Mouse (Mus musculus) brain, embryonic 14.5 days (tissue): Measurements from ENCODE around the gene Apoc2.

ENCODE experiments used
- CTCF ChIP-seq: fragments of 200-500 bp; IDR thresholded peaks from 2 replicates; pipeline ENCODE4 v1.5.1; 2012; ENCODE audit warnings: inconsistent platforms, mild to moderate bottlenecking, moderate library complexity, borderline replicate concordance; ENCODE audit not compliant: insufficient read depth, insufficient read length; ENCODE audit errors: extremely low read depth
- POLR2A ChIP-seq: fragments of 200-500 bp; IDR thresholded peaks from 2 replicates; pipeline ENCODE4 v1.6.1; 2012; ENCODE audit warnings: mild to moderate bottlenecking, inconsistent platforms, borderline replicate concordance; ENCODE audit not compliant: poor library complexity, insufficient read depth, insufficient read length, severe bottlenecking; ENCODE audit errors: extremely low read depth

DNA sequence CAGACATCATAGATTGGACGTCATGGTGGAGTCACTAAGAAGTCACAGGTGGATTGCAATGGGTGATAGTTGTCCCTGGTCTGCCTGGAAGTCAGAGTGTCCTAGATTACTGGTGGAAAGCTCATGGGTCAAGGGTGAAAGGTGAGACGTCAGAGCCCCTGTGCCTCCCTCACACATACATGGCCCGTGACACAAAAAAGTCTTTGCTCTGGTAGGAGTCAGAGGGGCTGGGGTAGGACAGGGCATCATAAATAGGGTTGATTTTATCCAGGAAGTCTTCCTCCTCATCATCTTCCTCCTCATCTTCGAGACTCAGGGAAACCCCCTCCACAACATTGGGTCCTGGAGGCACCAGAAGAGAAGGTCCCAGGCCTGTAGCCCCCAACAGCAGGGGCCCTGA, 39.6 kb upstream of the Apoc2 start:
- TF ChIP-seq POLR2A: no peak
- no peak for TF ChIP-seq CTCF
